Mouse (Mus musculus) frontal cortex, postnatal 25 days (tissue): ENCODE measurements around the gene Hist1h3c.
"Not testable (repeated sequence)": the region's sequence is repeated elsewhere in the genome, so short reads cannot be mapped to it uniquely, and the experiment has no call there.

ENCODE experiments used
- DNase-seq, 2 experiments: peaks; one replicate each; pipeline ENCODE4 v3.0.0; 2022; ENCODE audit warnings: low spot score in 2 of 2

The Hist1h3c gene

DNA sequence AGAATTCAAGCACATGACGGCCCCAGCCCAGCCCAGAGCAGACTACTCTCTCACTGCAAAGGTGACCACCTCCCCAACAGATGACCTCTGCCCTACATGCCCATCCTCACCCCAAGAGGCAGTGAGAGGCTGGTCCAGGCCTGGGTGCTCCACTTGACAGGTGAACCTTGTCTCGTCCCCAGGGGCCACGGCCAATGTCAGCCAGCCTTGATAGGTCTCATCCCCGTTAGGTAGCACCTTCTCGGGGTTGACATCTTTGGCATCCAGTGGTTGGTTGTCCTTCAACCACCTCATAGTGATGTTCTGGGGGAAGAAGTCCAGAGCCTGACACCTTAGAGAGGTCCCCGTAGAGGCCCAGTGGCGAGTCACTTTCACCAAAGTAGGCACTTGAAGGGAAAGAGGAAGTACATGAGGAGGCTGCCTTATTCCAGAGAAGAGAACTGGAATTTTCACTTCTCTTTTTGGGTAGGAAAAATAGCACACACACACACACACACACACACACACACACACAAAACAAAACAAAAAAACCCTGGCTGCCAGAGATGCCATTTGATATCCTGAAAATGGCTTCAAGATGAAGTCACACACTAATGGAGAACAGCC is 39.5 kb downstream of the Hist1h3c start:
- DNase-seq = no peak

DNA sequence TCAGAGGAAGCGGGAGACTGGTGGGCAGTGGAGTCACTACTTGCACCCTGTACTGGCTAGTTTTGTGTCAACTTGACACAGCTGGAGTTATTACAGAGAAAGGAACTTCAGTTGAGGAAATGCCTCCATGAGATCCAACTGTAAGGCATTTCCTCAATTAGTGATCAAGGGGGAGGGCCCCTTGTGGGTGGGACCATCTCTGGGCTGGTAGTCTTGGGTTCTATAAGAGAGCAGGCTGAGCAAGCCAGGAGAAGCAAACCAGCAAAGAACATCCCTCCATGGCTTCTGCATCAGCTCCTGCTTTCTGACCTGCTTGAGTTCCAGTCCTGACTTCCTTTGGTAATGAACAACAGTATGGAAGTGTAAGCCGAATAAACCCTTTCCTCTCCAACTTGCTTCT is 42.6 kb downstream of the Hist1h3c start:
- DNase-seq = not testable (repeated sequence)

DNA sequence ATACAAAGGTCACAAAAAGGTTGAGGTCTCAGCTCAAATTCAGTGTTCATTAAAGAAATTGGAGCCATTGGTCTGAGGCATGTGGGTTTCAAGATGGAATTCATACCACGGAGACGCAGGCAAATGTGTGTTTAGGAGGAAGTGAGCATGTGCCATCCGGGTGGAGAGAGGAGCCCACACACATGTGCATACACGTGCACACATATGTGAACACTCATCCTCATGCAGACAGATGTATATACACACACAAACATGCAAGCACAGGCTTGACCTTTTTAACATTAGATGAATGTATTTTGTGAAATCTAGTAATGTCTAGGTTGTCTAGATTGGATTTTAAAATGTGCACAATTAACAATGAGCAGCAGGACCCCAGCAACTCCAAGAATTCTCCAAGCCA is 43.2 kb downstream of the Hist1h3c start:
- no peak for DNase-seq

DNA sequence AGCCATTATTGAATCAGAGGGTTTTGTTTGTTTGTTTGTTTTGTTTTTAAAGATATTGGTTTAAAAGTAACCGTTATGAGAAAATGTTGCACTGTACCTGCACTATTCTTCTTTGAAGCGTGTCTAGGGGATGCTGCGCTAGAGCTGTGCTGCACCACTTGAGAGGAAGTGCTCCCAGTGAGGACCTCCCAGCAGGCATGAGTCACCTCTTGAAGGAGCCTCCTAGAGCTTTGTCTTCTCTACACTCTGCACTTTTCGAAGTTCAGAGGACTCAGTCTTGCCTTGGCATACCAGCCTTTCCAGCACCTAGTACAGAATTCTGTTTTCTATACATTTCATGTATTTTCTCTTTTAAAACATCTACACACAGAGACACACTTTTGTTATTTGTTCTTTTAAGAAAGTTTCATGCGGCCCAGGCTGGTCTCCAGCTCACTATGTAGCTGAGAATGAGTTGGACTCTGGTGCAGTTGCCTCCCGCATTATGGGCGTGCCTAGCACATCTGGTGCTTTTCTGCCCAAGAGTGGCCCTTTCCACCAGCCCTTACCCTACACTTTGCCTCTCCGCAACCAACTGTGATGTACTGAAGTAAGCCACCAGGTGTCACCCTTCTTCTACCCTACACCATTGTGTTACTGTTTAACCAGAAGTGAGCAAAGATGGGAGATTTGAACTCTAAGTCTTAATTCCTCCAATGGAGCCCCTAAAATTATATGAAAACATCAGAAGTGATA is 44.4 kb downstream of the Hist1h3c start:
- peak; percentile 41 to 52 for DNase-seq

DNA sequence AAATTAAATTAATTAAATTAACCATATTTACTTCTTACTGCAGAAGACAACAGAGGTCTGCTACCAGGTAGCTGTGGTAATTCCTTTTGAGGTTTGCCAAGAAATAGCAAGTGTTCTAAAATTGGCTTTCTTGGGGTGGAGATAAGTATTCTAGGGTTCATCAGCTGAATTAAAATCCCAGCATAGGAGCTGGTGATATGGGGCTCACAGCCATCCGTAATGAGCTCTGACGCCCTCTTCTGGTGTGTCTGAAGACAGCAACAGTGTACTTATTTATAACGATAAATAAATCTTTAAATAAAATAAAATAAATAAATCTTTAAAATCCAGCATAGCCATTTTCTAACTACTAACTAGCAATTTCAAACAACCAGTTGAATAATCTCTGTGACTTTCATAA is 45.6 kb downstream of the Hist1h3c start:
- no peak for DNase-seq

DNA sequence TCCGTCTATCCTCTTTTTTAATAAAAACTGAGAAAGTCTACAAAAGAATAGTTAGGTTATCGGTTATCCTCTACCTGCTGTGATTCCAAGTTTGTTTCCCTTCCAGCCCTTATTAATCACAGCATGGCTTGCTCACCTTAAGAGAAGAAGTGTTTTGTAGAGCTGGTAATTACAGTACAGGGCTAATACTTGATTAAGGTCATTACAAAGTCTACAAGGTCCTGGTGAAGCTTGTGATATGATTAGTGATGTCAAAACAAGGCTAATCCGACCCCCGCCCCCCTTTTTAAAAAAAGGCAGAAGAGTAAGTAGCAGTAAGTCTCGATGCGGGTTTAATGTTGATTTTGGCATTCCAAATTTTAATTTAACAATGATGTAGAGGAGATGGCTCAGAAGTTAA is 46.4 kb downstream of the Hist1h3c start:
- no peak for DNase-seq

DNA sequence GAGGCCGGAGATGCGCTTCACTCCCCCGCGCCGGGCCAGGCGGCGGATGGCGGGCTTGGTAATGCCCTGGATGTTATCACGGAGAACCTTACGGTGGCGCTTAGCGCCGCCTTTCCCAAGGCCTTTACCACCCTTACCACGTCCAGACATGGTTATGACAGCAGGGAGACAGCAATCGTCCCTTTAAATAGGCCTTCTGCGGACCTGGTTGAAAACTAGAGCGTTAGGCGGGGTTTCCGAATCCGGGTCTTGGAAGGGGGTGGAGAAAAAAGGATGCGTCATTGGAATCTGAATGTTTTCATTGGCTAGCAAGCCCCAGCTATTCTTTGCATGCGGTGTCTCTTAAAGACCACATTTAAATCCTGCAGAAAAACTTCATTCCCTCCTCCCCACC is 47.1 kb downstream of the Hist1h3c start, which contains the start of gene Hist1h4c:
Hist1h4c (minus strand) TSS at position 155 of the 394 bp plus-strand sequence.
- DNase-seq = peak; percentile 99

DNA sequence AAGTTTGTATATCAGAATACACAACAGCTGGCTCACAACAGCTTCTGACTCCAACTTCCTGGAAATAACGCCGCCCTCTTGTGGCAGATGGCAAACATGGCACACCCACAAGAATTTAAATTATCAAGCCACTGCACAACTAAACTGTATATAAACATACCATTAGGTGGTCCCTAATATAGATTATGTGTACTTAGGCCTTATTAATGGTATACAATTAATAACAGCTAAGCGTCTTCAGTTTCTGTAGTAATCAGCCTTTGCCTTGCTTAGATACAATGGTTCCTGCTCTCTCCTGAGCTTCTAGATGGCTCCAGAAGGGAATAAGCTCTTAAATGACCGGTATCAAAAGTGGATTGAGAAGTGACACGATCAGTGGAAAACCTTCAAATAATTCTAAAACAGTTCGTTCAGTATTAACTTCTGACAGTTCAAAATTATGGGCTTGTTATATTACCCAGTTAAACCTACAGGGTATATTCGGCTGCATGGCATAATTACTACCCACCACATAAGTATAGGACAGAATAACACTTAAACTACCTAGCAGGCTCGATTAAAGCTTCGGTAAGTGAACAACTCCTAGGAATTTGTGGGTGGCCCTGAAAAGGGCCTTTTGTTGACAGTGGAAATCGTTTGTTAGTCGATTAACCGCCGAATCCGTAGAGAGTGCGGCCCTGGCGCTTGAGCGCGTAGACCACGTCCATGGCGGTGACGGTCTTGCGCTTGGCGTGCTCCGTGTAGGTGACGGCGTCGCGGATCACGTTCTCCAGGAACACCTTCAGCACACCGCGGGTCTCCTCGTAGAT is 47.7 kb downstream of the Hist1h3c start:
- DNase-seq = no peak

DNA sequence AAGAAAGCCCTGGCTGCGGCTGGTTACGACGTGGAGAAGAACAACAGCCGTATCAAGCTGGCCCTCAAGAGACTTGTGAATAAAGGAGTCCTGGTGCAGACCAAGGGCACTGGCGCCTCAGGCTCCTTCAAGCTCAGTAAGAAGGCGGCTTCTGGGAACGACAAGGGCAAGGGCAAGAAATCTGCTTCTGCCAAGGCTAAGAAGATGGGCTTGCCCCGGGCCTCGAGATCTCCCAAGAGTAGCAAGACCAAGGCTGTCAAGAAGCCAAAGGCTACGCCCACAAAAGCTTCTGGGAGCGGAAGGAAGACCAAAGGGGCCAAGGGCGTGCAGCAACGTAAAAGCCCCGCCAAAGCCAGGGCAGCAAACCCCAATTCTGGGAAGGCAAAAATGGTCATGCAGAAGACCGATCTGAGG is 49.3 kb downstream of the Hist1h3c start:
- no peak for DNase-seq

DNA sequence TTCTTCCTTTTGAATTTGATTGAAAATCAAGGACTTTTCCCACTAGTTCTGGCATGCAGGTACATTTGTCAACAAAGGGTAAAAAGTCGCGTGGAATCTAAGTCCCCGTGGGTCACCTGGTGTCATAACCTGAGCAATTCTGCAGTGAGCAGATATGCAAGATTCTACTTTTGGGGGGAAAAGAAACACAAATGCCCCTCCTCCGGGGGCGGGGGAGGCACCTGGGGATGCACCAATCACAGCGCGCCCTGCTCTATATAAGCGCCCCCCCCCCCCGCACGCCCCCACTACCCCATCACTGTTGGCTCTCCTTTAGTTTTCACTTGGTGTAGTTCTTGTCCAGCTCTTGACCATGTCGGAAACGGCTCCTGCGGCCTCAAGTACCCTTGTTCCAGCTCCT is 49.9 kb downstream of the Hist1h3c start, which contains the start of gene Hist1h1t:
Hist1h1t (plus strand) TSS at position 301 of the 400 bp plus-strand sequence.
- DNase-seq = no peak
